Mouse (Mus musculus) liver, embryonic 14.5 days (tissue): Measurements from ENCODE around the gene Tdg. TPM values are rescaled to one million over a fixed set of nuclear protein-coding genes. Genes with fewer than 3 reads are reported as not detected.

Experiments used
- ATAC-seq: fragments of 200-750 bp; cut with Nextera tagmentation; 2 replicates; pipeline ENCODE4 v1.8.0; 2017; ENCODE audit warnings: moderate number of reproducible peaks, mild to moderate bottlenecking, moderate library complexity; ENCODE audit not compliant: insufficient read depth
- DNase-seq, 3 experiments: peaks; one replicate each; pipeline ENCODE4 v3.0.0-alpha.2; 2012 to 2013; ENCODE audit warnings: low read depth in 3 of 3, low spot score in 3 of 3
- H3K27ac ChIP-seq: fragments of 300-500 bp; sonication (generic); 2 replicates; pipeline ENCODE4 v1.5.1; 2014; ENCODE audit warnings: moderate library complexity, mild to moderate bottlenecking, control low read depth, inconsistent platforms
- H3K27me3 ChIP-seq: fragments of 300-500 bp; sonication (generic); 2 replicates; pipeline ENCODE4 v1.6.1; 2014; ENCODE audit warnings: mild to moderate bottlenecking, low read length, moderate library complexity; ENCODE audit not compliant: control insufficient read depth, insufficient read depth
- H3K36me3 ChIP-seq: fragments of 300-500 bp; sonication (generic); replicated peaks from 2 replicates; pipeline ENCODE4 v1.6.1; 2014; ENCODE audit warnings: low read depth; ENCODE audit not compliant: control insufficient read depth, insufficient read depth
- H3K4me1 ChIP-seq, 2 experiments: fragments of 200-500 bp in 1 of 2; fragments of 300-500 bp in 1 of 2; sonication (generic) in 1 of 2; replicated peaks; 2 replicates each; pipeline ENCODE4 v1.6.1; 2012 to 2014; ENCODE audit warnings: antibody characterized with exemption in 1 of 2, inconsistent platforms in 1 of 2, low read length in 1 of 2; ENCODE audit not compliant: control insufficient read depth in 2 of 2, insufficient read depth in 2 of 2
- H3K4me2 ChIP-seq: fragments of 300-500 bp; sonication (generic); 2 replicates; pipeline ENCODE4 v1.6.1; 2014; ENCODE audit warnings: low read depth, mild to moderate bottlenecking, control low read depth, moderate library complexity
- H3K4me3 ChIP-seq, 2 experiments: fragments of 200-500 bp in 1 of 2; fragments of 300-500 bp in 1 of 2; sonication (generic) in 1 of 2; 2 replicates each; pipeline ENCODE4 v1.5.1; 2012 to 2014; ENCODE audit warnings: low read depth in 2 of 2, low read length in 2 of 2, mild to moderate bottlenecking in 2 of 2, control low read depth in 1 of 2, inconsistent platforms in 1 of 2, moderate library complexity in 1 of 2; ENCODE audit not compliant: insufficient read depth in 1 of 2
- H3K9ac ChIP-seq: fragments of 300-500 bp; sonication (generic); replicated peaks from 2 replicates; pipeline ENCODE4 v1.6.1; 2014; ENCODE audit warnings: mild to moderate bottlenecking, control low read depth, moderate library complexity
- H3K9me3 ChIP-seq: fragments of 300-500 bp; sonication (generic); 2 replicates; pipeline ENCODE4 v1.6.1; 2016; ENCODE audit warnings: low read length, mixed read lengths; ENCODE audit not compliant: control insufficient read depth
- CTCF ChIP-seq: IDR thresholded peaks from 2 replicates; pipeline ENCODE4 v1.5.1; 2016; ENCODE audit warnings: antibody characterized with exemption, low read depth, control low read depth
- EP300 ChIP-seq: IDR thresholded peaks from 2 replicates; pipeline ENCODE4 v1.6.1; 2016; ENCODE audit warnings: antibody characterized with exemption, low read depth
- WGBS: fragments of 180-500 bp; shearing (Covaris S2); extraction: QIAGEN DNeasy Blood & Tissue Kit; methylation state at CpG from one replicate; pipeline ENCODE4 v1.1.7; 2014; ENCODE audit not compliant: insufficient replicate concordance; 5-methylcytosine and 5-hydroxymethylcytosine counted together
- polyA plus RNA-seq, 2 experiments: library from polyadenylated mRNA; depleted of rRNA in 1 of 2; stranded (reverse) in 1 of 2; unstranded in 1 of 2; fragments of >200 nt; fragmentation: Nextera tagmentation in 1 of 2; extraction: Ambion mirVana in 1 of 2; gene quantifications; 2 replicates each; pipeline versions ENCODE4 v1.2.1 to v1.2.3; 2012 to 2014

The Tdg gene
- polyA plus RNA-seq, 2 experiments: 21.3 to 33.0 TPM

GRCm38 (mm10) chr10:82663289-82663688 is 33.7 kb downstream of the Tdg start:
- Histone ChIP-seq H3K4me3 (no peak overlapping the region), H3K4me2 (no peak overlapping the region), H3K9ac (no peak overlapping the region), H3K36me3 (no peaks in the 10 kb centered on the region), H3K27me3 (no peaks in the 10 kb centered on the region), H3K9me3 (no peaks in the 10 kb centered on the region), H3K4me1 (peaks cover 0 to 4% of the 10 kb centered on the region in 2 experiments; a peak in 1 of 4 replicates), H3K27ac (no peak overlapping the region)
- TF ChIP-seq CTCF (no peak), EP300 (no peak)
- ATAC-seq (no peak), DNase-seq (no peak)
- 51% methylated on average over 2 of the region's 2 CpGs for WGBS

GRCm38 (mm10) chr10:82665951-82666350 is 36.3 kb downstream of the Tdg start:
- H3K4me2 ChIP-seq: no peak overlapping the region; the same call in 1 of the 2 replicates
- no peak for TF ChIP-seq CTCF
- no peak for TF ChIP-seq EP300

GRCm38 (mm10) chr10:82666436-82667234 is 37.0 kb downstream of the Tdg start:
- DNase-seq (peak; percentile 52 to 60 (median 57)), ATAC-seq (peak; percentile 81)
- Histone ChIP-seq H3K9ac (no peak overlapping the region), H3K27ac (no peak overlapping the region), H3K4me3 (no peak overlapping the region), H3K4me1 (peaks cover 0 to 4% of the 10 kb centered on the region in 2 experiments; a peak in 1 of 4 replicates), H3K9me3 (no peaks in the 10 kb centered on the region), H3K4me2 (peak overlapping the region; percentile 54), H3K27me3 (no peaks in the 10 kb centered on the region), H3K36me3 (no peaks in the 10 kb centered on the region)
- 15% methylated on average over 22 of the region's 22 CpGs for WGBS
- TF ChIP-seq CTCF: peak; percentile 91
- TF ChIP-seq EP300: peak; percentile 31; the same call in 1 of the 2 replicates

More at GRCm38 (mm10) chr10:82665951-82666350, 36.3 kb downstream of the Tdg start:
- no peak overlapping the region for H3K27ac ChIP-seq
- ATAC-seq: no peak
- no peak overlapping the region for H3K9ac ChIP-seq
- no peaks in the 10 kb centered on the region for H3K36me3 ChIP-seq
- H3K4me3 ChIP-seq: no peak overlapping the region
- 57% methylated on average over 3 of the region's 3 CpGs for WGBS
- DNase-seq: no peak
- H3K4me1 ChIP-seq: peaks cover 0 to 4% of the 10 kb centered on the region in 2 experiments; a peak in 1 of 4 replicates
- no peaks in the 10 kb centered on the region for H3K9me3 ChIP-seq
- H3K27me3 ChIP-seq: no peaks in the 10 kb centered on the region

GRCm38 (mm10) chr10:82670205-82670604 is 40.6 kb downstream of the Tdg start:
- Histone ChIP-seq H3K27ac (no peak overlapping the region), H3K36me3 (no peaks in the 10 kb centered on the region), H3K4me1 (peaks cover 0 to 4% of the 10 kb centered on the region in 2 experiments; a peak in 1 of 4 replicates), H3K27me3 (no peaks in the 10 kb centered on the region), H3K4me3 (no peak overlapping the region), H3K9ac (no peak overlapping the region), H3K9me3 (no peaks in the 10 kb centered on the region), H3K4me2 (no peak overlapping the region)
- ATAC-seq (no peak), DNase-seq (no peak)
- TF ChIP-seq EP300 (no peak), CTCF (no peak)
- 34% methylated on average over 6 of the region's 6 CpGs for WGBS

GRCm38 (mm10) chr10:82676949-82677348 is 47.3 kb downstream of the Tdg start:
- no peaks in the 10 kb centered on the region for H3K4me1 ChIP-seq
- ATAC-seq (no peak), DNase-seq (no peak)
- 62% methylated on average over 6 of the region's 6 CpGs for WGBS
- no peak overlapping the region for H3K4me3 ChIP-seq
- no peak overlapping the region for H3K9ac ChIP-seq
- no peaks in the 10 kb centered on the region for H3K9me3 ChIP-seq
- no peaks in the 10 kb centered on the region for H3K36me3 ChIP-seq
- no peaks in the 10 kb centered on the region for H3K27me3 ChIP-seq
- H3K27ac ChIP-seq: no peak overlapping the region
- no peak overlapping the region for H3K4me2 ChIP-seq
- TF ChIP-seq EP300 (no peak), CTCF (no peak)
